Mouse (Mus musculus) right cerebral cortex, postnatal 25 days (tissue): ENCODE measurements around the gene Tufm.
A peak's percentile ranks its signal among the peaks of the same experiment; 100 is the strongest.
"Not testable (repeated sequence)": the region's sequence is repeated elsewhere in the genome, so short reads cannot be mapped to it uniquely, and the experiment has no call there.

Source experiments
- DNase-seq: peaks from one replicate; pipeline ENCODE4 v3.0.0; 2022

The Tufm gene

GRCm38 (mm10) chr7:126465246-126466030, 21.7 kb upstream of the Tufm start:
- DNase-seq, result no peak

- no peak for DNase-seq
Observed at GRCm38 (mm10) chr7:126466116-126466515, 21.0 kb upstream of the Tufm start.

GRCm38 (mm10) chr7:126466707-126467106, 20.5 kb upstream of the Tufm start:
- DNase-seq, result no peak

GRCm38 (mm10) chr7:126467271-126467670, 19.9 kb upstream of the Tufm start:
- DNase-seq, result no peak

GRCm38 (mm10) chr7:126467834-126468627, 19.1 kb upstream of the Tufm start:
- DNase-seq, result no peak

GRCm38 (mm10) chr7:126470077-126470476, 17.1 kb upstream of the Tufm start:
- no peak for DNase-seq

GRCm38 (mm10) chr7:126471361-126471760, 15.8 kb upstream of the Tufm start:
- no peak for DNase-seq

GRCm38 (mm10) chr7:126471853-126472252, 15.3 kb upstream of the Tufm start:
- no peak for DNase-seq

GRCm38 (mm10) chr7:126472306-126472705, 14.9 kb upstream of the Tufm start:
- no peak for DNase-seq

- no peak for DNase-seq
Observed at GRCm38 (mm10) chr7:126472713-126473112, 14.4 kb upstream of the Tufm start.

GRCm38 (mm10) chr7:126473470-126474086, 13.6 kb upstream of the Tufm start:
- no peak for DNase-seq

GRCm38 (mm10) chr7:126474486-126474955, 12.6 kb upstream of the Tufm start:
- no peak for DNase-seq

GRCm38 (mm10) chr7:126474993-126475581, 12.1 kb upstream of the Tufm start, which contains the start of gene Sh2b1:
Gene Sh2b1, minus strand, starts transcription at chr7:126475424.
- peak; percentile 90 for DNase-seq

GRCm38 (mm10) chr7:126481699-126482098, 5.5 kb upstream of the Tufm start:
- no peak for DNase-seq

- DNase-seq, result peak; percentile 57
Observed at GRCm38 (mm10) chr7:126482392-126482871, 4.7 kb upstream of the Tufm start.

GRCm38 (mm10) chr7:126487617-126488385, 640 bp downstream of the Tufm start:
- DNase-seq, result not testable (repeated sequence)

- DNase-seq, result no peak
Observed at GRCm38 (mm10) chr7:126491005-126491404, 3.8 kb downstream of the Tufm start.

GRCm38 (mm10) chr7:126491973-126492372, 4.8 kb downstream of the Tufm start:
- no peak for DNase-seq

GRCm38 (mm10) chr7:126494120-126494519, 7.0 kb downstream of the Tufm start:
- no peak for DNase-seq

- no peak for DNase-seq
Observed at GRCm38 (mm10) chr7:126496475-126496874, 9.3 kb downstream of the Tufm start.

- no peak for DNase-seq
Observed at GRCm38 (mm10) chr7:126497966-126498365, 10.8 kb downstream of the Tufm start.

- no peak for DNase-seq
Observed at GRCm38 (mm10) chr7:126499416-126499815, 12.3 kb downstream of the Tufm start.
